Mouse (Mus musculus) embryonic fibroblast, embryonic 13.5 days (primary cell): ENCODE measurements at regions not wholly inside any gene's neighbourhood (a gene's known extent, or its start where the extent isn't known, plus 50 kb on each side); places are given as distances from the start of the nearest gene placed in this dataset.

Source experiments
- CTCF ChIP-seq: IDR thresholded peaks from 2 replicates; pipeline ENCODE4 v1.5.1; 2011; ENCODE audit warnings: mild to moderate bottlenecking, control low read depth, low read length, moderate library complexity, borderline replicate concordance; ENCODE audit not compliant: insufficient read depth
- POLR2A ChIP-seq: IDR thresholded peaks from 2 replicates; pipeline ENCODE4 v1.6.1; 2011; ENCODE audit warnings: low read depth, mild to moderate bottlenecking, control low read depth, low read length, moderate library complexity

- no peak for TF ChIP-seq CTCF
- no peak for TF ChIP-seq POLR2A
Measured at GRCm38 (mm10) chr19:6654550-6654949, 111.7 kb upstream of the Slc22a12 start.
